Mouse (Mus musculus) left cerebral cortex, postnatal 10 days (tissue): ENCODE measurements around the gene Higd1b. TPM values are rescaled to one million over a fixed set of nuclear protein-coding genes. Genes with fewer than 3 reads are reported as not detected.

Experiments
- total RNA-seq, 2 experiments: library from RNA; stranded (reverse); gene quantifications; 2 replicates each; pipeline ENCODE4 v1.2.3; 2021

The Higd1b gene
- total RNA-seq, 2 experiments from 2014 or later: 7.9 to 8.1 TPM

Other genes with a start within 250 kb of the Higd1b start
- gene Fzd2, start 231.5 kb upstream of the Higd1b start, total RNA-seq: 10 to 100 TPM in 1 of 2 experiments, 1 to 10 TPM in 1; 6.7 to 11.0 TPM
- not detected for gene Meioc, start 172.1 kb upstream of the Higd1b start, total RNA-seq
- gene Ccdc43, start 138.1 kb upstream of the Higd1b start, total RNA-seq: 10 to 100 TPM; 27.2 to 32.5 TPM
- 100 to 1,000 TPM; 109 to 114 TPM for gene Adam11, start 74.4 kb upstream of the Higd1b start, total RNA-seq
- 10 to 100 TPM; 19.7 to 26.1 TPM for gene Gjc1, start 16.1 kb upstream of the Higd1b start, total RNA-seq
- gene Eftud2, start 45.1 kb downstream of the Higd1b start, total RNA-seq: 100 to 1,000 TPM; 101 to 102 TPM
- gene Ccdc103, start 45.4 kb downstream of the Higd1b start, total RNA-seq: 1 to 10 TPM; 1.3 to 1.6 TPM
- not detected for gene Fam187a, start 49.3 kb downstream of the Higd1b start, total RNA-seq
- gene Gfap, start 65.1 kb downstream of the Higd1b start, total RNA-seq: 100 to 1,000 TPM; 109 to 117 TPM
- 1 to 10 TPM; 1.2 to 1.9 TPM for gene Kif18b, start 89.3 kb downstream of the Higd1b start, total RNA-seq
- 10 to 100 TPM; 19.7 to 23.9 TPM for gene C1ql1, start 110.8 kb downstream of the Higd1b start, total RNA-seq
- gene Nmt1, start 192.3 kb downstream of the Higd1b start, total RNA-seq: 10 to 100 TPM; 82.8 to 83.1 TPM
- gene Dcakd, start 192.5 kb downstream of the Higd1b start, total RNA-seq: 10 to 100 TPM; 97.2 to 97.4 TPM